Mouse (Mus musculus) kidney, postnatal 4 days (tissue): ENCODE results near the gene Arhgap17.

Experiments used
- DNase-seq, 2 experiments: peaks; one replicate each; pipeline ENCODE4 v3.0.0; 2021; ENCODE audit warnings: mixed read lengths in 2 of 2

Gene Arhgap17

DNA sequence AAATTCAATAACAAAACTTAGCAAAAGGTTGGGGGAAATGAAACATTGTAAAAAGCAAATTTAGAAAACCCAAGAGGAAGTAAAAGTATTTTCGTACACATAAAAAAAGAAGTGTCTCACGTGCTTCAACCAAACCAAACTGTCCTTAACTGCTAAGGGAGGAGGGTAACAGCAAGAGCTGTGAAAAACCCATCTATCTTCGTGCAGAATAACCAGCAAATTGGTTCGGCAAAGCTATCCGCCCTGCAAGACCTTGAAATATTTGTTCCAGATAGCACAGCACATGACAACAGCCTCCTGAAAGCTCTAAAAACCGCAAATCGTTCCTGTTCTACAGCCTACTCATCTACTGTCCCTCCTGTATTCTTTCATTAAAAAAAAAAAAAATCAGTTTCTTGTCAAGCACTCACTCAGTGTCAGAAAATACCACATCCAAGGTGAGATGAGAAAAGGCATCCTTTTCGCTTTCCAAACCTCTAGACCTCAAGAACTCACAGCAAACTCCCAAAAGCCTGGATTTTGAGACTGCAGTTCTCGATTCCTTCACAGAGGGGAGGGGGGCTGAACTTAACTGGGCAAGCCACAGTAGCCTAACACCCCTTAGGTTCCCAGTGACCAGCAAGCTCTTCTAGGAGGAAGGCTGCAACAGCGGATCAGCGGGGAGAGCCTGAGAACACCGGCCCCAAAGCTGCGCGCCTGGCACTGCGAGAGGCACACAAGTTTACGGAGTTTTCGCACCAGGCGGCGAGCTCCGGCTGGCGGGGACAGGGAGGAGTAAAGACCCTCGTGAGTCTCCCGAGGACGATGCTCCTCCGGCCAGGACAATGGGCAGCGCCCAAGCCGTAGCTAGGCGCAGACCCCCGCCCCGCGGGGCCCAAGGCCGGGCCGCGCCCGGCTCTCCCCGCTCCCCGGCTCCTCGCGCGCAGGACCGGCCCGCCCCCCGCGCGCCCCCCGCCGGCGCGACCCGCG, 653 bp downstream of the Arhgap17 start:
- peak; percentile 68 to 78 for DNase-seq

DNA sequence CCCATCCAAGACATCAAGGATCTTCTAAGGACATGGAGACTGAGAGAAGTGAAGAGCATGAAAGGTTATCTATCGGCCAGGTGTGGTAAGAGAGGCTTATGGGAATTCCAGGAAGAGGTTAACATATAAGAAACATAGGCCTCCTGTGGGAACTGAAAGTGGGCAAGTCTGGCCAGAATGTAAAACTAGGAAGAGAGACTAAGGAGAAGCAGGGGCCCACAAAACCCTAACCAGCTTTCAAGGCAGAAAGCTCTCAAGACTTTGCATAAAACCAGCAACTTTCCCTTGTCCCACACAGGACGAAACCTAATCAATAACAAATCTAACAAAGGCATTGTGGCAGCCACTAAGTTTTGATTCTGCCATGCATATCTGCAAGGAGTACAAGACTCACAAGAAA, 1.5 kb downstream of the Arhgap17 start:
- no peak for DNase-seq

DNA sequence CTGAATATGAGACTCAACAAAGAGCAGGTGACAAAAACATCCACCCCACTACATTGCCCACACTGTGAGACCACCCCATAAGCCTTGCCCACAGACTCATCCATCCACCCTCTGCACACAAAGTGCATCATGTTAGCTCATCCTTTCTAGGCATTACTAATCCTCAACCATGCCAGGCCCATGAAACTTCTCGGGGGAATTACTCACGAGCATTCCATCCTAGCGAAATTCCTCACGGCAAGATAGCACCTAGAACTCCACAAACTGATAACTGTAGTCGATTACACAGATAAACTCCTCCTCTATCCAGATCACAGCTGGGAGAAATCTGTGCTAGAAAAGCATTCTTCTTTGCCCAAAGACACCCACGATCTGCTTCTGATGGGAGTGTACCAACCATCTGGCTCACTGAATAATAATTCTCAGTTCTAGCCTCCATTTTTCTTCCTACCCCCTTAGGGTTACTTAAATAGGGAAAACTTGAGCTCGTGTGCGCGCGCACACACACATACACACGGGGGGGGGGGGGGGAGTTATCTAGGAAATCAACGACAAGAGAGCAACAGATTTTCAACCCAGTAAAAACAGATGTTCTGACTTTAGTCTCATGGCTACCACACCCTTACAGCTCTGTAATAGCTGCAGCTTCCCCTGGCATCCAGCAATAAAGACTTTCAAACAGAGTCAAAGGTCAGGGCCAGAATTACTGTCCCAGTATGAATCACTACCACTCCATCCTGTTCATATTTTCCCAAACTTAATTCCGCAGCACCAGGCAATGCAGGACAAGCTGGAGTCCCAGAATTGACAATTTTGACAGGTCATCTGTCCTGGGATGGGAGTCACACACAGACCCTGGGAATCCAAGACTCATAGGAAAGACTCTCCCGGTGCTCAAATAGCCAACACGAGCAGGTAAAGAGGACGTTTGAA, 2.2 kb downstream of the Arhgap17 start:
- DNase-seq: no peak

DNA sequence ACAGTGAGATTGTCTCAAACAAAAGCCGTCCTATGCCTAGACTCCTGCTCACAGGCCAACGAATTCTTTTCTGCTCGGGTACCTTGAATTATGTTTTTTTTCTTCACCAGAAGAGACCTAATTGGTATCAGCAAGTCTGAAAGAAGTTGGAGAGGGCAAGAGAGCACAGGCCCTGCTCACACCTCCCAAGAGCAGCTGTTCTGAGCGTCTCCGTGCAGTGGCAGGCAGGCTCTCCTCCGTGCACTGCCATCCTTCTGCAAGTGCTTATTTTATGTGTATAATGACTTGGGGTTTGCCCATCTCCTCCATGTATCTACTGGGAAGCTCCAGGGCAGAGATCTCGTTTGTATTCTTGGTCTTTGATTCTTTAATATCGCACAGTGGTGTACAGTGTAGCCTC, 2.9 kb downstream of the Arhgap17 start:
- no peak for DNase-seq

GRCm38 (mm10) chr7:123365876-123366741, 3.6 kb downstream of the Arhgap17 start:
- no peak for DNase-seq

- no peak for DNase-seq
Observed at GRCm38 (mm10) chr7:123363971-123364370, 5.7 kb downstream of the Arhgap17 start.

DNA sequence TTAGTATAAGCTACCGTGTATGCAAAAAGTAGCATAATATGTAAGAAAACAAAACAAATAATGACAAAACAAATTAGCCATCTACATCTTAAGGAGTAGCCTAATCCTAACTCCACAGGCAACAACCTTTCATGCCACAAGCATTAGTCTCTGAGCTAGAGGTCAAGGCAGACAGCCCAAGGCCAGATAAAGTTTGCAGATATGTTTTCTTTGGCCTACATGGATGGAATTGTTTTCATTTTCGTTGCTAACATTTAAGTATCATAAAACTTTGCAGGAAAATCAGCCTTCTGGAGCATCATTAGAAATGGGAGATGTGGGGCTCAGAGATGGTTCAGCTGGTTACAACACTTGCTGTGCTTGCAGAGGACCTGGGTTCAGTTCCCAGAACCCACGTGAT, 6.9 kb downstream of the Arhgap17 start:
- DNase-seq: no peak

DNA sequence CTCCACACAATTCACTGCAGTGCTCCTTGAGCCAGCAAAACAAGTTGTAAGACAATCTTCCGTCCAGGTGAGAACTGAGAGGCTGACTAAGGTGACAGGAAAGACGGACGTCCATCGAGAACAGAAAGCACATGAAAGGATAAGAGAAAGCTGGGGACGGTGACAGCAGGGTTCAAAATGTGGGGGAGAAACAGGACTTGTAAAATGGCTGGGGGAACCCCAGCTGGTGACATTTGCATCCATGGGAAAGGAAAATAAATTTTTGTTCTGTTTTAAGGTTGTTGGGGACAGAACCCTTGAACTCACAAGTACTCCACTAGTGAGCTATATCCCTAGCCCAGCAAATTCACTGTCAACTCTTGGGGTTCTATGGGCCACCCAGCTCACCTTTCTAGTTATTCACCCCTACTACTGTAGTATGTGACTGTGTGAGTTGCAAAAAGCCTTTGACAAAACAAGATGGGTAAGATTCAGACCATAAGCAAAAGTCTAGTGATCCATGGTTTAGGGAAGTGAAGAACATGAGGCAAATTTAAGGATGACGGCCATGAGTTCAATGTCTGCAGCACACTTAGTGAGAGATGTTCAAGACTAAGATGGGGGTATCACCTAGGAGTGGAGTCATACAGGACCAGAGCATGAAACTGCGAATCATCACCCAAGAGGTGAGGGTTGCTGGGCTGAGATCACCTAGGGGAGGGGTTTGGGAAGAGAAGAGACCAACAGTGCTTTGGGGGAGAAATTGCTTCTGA, 8.3 kb downstream of the Arhgap17 start:
- DNase-seq: no peak

GRCm38 (mm10) chr7:123360185-123360584, 9.5 kb downstream of the Arhgap17 start:
- DNase-seq: no peak

DNA sequence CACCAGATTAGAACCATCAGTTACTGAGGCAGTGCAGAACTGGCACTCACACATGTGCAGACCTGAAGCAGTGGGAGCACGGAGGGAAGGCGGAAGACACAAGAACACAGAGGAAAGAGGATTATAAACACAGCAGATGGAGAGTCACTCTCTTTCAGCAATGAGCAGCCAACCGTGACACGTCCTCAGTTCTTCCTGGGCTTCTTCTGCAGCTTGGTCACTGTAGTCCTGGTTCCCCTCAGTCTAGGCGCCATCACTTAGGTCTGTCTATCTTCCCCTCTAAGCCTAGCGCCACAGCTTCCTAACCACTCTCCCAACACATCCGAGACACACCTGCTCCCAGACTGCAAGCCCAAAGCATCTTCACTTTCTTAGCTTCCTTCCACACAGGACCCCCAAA, 10.6 kb downstream of the Arhgap17 start:
- no peak for DNase-seq

DNA sequence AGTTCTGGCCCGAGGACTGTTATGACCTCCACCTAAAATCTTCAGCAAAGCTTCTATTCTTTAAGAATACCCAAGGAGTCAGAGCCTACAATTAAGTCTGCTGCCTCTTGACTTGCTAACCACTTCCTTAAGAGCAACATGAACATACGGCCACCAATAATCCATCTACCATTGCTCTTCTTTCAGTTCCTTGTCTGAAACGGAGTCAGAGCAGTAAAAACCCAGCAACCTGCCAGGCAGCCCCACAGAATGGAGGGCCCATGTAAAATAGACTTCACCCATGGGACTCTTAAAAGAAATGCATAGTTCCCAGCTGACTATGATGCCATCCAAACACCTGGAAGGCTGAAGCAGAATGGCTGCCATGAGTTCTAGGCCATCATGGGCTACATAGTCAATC, 13.6 kb downstream of the Arhgap17 start:
- no peak for DNase-seq

DNA sequence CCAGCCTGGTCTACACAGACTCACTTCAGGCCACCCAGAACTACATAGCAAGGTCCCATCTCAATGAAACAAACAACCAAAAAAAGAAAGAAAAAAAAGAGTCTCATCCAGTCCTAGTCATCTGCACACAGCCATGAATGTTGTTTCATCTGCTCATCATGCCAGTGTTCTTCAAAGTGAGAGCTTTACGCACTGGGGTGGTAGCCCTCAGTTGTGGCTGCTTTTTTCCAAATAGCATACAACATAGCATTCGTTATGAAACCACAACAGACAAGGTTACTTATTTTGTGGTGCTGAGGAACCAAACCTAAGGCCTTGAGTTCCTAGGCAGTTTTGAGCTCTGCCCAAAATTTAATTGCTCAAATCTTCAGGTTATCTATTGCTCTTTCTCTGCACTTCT, 14.9 kb downstream of the Arhgap17 start:
- no peak for DNase-seq

- DNase-seq: no peak
Observed at GRCm38 (mm10) chr7:123354392-123354791, 15.3 kb downstream of the Arhgap17 start.

- no peak for DNase-seq
Observed at GRCm38 (mm10) chr7:123353879-123354278, 15.8 kb downstream of the Arhgap17 start.

- DNase-seq: no peak
Observed at GRCm38 (mm10) chr7:123353081-123353480, 16.6 kb downstream of the Arhgap17 start.

DNA sequence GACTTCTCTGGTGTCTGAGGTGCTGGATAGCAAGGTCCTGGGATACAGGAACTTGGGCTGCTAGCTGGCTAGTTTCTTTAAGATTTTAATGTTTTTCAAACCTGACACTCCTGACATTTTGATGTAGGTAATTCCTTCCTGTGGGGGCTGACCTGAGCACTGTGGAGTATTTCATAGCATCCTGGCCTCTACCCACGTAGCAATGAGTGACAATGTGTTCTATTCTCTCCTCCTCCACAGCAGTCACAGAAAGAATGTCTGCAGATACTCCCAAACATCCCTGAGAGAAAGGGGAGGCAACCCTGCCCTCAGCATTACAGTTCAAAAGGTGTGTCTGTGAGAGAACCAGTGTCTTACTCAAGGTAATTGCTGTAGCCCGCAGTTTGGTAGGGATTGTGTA, 19.5 kb downstream of the Arhgap17 start:
- no peak for DNase-seq

- no peak for DNase-seq
Observed at GRCm38 (mm10) chr7:123349813-123350212, 19.9 kb downstream of the Arhgap17 start.

- DNase-seq: no peak
Observed at GRCm38 (mm10) chr7:123346631-123347290, 23.0 kb downstream of the Arhgap17 start.

GRCm38 (mm10) chr7:123345041-123345544, 24.6 kb downstream of the Arhgap17 start:
- no peak for DNase-seq

DNA sequence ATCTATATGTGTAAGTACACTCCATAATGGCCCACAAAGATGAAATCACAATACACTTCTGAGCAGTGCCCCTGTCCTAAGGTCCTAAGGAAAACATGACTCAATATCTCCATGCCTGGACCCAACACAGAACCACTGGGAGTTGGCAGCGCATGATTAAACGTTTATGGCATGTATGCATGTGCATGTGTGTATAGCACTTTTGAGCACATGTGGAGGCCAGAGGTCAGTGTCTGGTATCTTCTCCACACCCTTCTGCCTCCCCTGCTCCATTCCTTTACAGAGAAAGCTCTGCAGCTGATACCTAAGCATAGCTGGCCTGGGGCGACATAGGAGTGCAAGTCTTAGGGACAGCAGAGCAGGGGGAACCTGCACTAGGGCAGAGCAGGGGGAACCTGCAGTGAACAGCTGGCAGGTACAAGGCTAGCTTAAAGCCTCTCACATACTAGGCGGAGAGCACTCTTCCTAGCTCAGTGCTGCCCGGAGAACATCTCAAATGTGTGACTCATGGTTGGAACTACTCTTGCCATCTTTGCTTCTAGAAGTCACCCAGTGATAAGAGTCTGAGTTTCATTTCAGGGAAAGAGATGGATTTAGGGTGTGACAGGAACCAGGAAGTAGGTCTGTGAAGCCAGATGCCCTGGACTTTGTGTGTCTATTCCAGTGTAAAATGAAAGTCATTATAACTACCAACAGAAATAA, 25.5 kb downstream of the Arhgap17 start:
- DNase-seq: no peak
